Mouse (Mus musculus) urinary bladder, postnatal 4 days (tissue): ENCODE results near the gene Hoxb7.

Experiments used
- DNase-seq, 2 experiments: peaks; one replicate each; pipeline ENCODE4 v3.0.0; 2021 to 2022; ENCODE audit warnings: low spot score in 2 of 2

The Hoxb7 gene

GRCm38 (mm10) chr11:96314671-96315343 is 28.4 kb downstream of the Hoxb7 start:
- DNase-seq = no peak

GRCm38 (mm10) chr11:96315344-96315681 is 28.9 kb downstream of the Hoxb7 start:
- DNase-seq = no peak

- no peak for DNase-seq
Measured at GRCm38 (mm10) chr11:96316696-96317607, 30.5 kb downstream of the Hoxb7 start.

- DNase-seq = no peak
Measured at GRCm38 (mm10) chr11:96317608-96318367, 31.4 kb downstream of the Hoxb7 start, which contains the start of gene Hoxb4. Gene Hoxb4 (plus strand): TSS chr11:96318267.

GRCm38 (mm10) chr11:96318368-96319070 is 32.1 kb downstream of the Hoxb7 start:
- no peak for DNase-seq

- DNase-seq = no peak
Measured at GRCm38 (mm10) chr11:96319071-96319902, 32.9 kb downstream of the Hoxb7 start.

GRCm38 (mm10) chr11:96319910-96320309 is 33.5 kb downstream of the Hoxb7 start:
- DNase-seq = no peak

GRCm38 (mm10) chr11:96320688-96321087 is 34.3 kb downstream of the Hoxb7 start:
- DNase-seq = no peak

- no peak for DNase-seq
Measured at GRCm38 (mm10) chr11:96321846-96322245, 35.4 kb downstream of the Hoxb7 start.

GRCm38 (mm10) chr11:96322738-96323137 is 36.3 kb downstream of the Hoxb7 start:
- DNase-seq = no peak

- no peak for DNase-seq
Measured at GRCm38 (mm10) chr11:96323154-96323553, 36.7 kb downstream of the Hoxb7 start, which contains the start of gene Hoxb3. Gene Hoxb3 (plus strand): TSS chr11:96323326.

GRCm38 (mm10) chr11:96324125-96324524 is 37.7 kb downstream of the Hoxb7 start:
- no peak for DNase-seq

GRCm38 (mm10) chr11:96324965-96325364 is 38.5 kb downstream of the Hoxb7 start:
- DNase-seq = no peak

- no peak for DNase-seq
Measured at GRCm38 (mm10) chr11:96325747-96326212, 39.4 kb downstream of the Hoxb7 start.

- DNase-seq = no peak
Measured at GRCm38 (mm10) chr11:96326705-96327104, 40.3 kb downstream of the Hoxb7 start.

- no peak for DNase-seq
Measured at GRCm38 (mm10) chr11:96327122-96327521, 40.7 kb downstream of the Hoxb7 start.

- DNase-seq = no peak
Measured at GRCm38 (mm10) chr11:96327750-96328149, 41.3 kb downstream of the Hoxb7 start.

- DNase-seq = no peak
Measured at GRCm38 (mm10) chr11:96328605-96329004, 42.2 kb downstream of the Hoxb7 start.

GRCm38 (mm10) chr11:96332105-96332504 is 45.7 kb downstream of the Hoxb7 start:
- DNase-seq = no peak

- no peak for DNase-seq
Measured at GRCm38 (mm10) chr11:96332618-96333032, 46.2 kb downstream of the Hoxb7 start.
